Mouse (Mus musculus): ENCODE results near the gene Lrrc30.

Gene Lrrc30

GRCm38 (mm10) chr17:67582681-67583356 is 49.7 kb downstream of the Lrrc30 start:
- no peak for DNase-seq

- DNase-seq = no peak
These were observed 50.7 kb downstream of the Lrrc30 start for GRCm38 (mm10) chr17:67581839-67582238.

All from thymus, postnatal 25 days (tissue).